Mouse (Mus musculus) kidney, adult 11 months (tissue): Measurements from ENCODE around the gene Aqp6.

ENCODE experiments used
- DNase-seq: peaks from one replicate; pipeline ENCODE4 v3.0.0; 2022

Aqp6 gene

DNA sequence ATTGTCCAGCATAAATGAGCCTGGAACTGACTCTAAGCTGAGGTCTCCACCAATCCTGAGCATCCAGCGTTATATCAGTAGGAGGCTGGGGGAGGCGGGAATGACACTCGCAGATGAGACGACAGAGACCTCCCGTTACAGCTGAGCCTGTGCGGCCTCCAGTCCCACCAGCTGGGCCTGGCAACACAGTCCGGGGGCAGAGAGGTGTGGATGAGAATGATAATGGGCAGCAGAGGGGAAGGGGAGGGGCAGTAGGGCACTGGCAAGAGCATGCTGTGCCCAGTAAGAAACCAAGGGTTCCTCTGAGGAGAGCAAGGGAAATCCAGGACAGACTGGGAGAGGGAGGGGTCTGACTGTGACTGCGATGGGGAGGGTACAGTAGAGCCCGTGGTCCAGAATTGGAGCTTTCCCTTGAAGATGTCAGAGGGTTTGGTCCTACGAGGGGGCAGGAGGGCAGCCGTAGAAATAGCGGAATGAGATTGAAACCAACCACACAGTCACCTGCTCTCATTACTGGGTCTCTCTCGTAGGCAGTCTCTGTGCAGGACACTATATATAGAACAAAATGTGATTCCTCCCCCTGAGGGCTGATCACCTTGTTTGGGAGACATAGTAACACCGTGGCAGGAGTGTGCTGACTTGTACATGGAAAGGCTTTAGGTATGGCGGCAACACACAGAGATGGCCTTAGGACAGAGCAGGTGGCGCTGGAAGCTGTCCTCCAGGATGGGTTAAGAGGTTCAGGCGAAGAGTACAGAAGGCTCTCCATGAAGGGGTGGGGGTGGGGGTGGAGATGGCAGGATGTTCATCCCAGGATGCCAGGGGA lies 1.7 kb upstream of the Aqp6 start:
- no peak for DNase-seq

- no peak for DNase-seq
Measured at GRCm38 (mm10) chr15:99601823-99602120, 572 bp downstream of the Aqp6 start.

- no peak for DNase-seq
Measured at GRCm38 (mm10) chr15:99602206-99602820, 1.1 kb downstream of the Aqp6 start.

DNA sequence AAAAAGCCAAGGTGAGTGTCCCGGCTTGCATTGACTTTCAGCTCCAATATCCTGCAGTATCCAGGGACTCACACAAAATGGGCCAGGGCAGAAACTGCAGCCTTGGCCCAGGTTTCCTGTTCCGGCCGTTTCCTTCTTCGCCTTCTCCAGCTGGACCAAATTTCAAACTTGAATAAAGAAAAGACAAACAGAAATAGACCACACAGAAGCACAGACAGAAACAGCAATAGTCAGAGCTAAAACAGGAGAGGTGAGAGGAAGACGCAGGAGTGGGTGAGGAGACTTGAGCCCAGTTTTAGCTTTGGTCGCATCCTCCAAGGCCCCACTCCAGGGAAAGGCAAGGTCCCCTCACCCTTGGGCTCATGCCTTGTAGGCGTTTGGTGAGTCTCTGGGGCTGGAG lies 2.0 kb downstream of the Aqp6 start:
- no peak for DNase-seq

GRCm38 (mm10) chr15:99605595-99605994 lies 4.4 kb downstream of the Aqp6 start:
- no peak for DNase-seq

GRCm38 (mm10) chr15:99606515-99606914 lies 5.3 kb downstream of the Aqp6 start:
- DNase-seq: no peak

DNA sequence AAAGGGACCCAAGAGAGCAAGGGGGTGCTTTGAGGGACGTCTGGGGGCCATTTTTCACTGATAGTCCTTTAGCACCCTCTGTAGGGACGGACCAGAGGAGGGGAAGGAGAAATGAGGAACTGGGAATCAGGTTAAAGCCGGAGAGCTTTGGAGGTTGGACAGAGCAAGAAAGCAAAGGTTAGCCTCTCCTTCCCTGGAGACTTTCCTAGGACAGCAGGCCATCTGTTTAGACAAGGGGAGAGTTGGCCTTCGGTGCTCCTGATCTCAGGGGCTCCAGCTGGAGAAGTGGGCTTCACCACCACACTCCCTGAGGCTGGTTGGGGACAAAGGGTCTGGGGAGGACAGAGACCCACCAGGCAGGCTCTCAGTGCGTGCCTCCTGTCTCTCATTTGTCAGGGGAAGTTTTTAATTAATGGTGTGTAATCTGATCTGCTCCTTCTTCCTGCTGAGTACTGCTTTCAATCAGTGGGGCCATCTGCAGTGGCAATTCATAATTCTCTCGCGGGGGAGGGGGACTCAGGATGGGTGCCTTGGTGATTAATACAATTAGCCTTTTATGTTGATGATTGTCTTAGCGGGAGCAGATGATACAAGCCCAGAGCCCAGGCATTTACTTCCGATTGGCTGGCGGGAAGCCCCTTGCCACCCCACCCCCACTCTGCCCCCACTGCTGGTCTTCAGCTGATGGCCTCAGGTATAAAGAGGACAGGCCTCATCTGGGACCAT lies 6.4 kb downstream of the Aqp6 start:
- DNase-seq: no peak

DNA sequence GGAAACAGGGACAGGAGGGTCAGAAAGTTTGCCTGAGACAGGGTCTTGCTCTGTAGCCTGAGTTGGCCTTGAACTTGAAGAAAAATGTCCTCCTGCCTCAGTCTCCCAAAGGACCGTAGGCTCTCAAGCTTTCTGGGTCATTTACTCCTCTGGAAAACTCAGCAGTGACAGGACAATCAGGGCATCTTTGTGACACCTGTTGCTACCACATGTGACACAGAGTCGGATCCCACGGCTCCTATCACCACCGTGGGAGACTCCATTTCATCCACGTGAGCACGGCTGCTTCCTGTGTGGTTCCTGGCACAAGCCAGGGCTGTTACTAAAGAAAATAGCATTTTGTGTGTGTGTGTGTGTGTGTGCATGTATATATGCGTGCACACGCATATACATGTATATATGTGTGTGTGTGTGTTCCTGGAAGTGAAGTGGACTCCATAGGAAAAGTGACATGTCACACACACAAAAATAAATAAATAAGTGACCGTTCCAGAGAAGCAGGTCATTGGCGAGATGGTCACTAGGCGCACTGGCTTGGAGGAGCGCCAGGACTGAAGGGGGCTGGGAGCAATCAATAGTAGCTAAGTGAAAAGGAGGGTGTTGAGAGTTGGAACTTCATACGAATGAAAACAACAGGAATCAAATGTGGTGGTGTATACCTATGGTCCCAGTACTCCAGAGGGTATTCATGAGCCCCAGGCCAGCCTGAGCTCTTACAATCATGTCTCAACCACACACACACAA lies 7.4 kb downstream of the Aqp6 start:
- DNase-seq: no peak

DNA sequence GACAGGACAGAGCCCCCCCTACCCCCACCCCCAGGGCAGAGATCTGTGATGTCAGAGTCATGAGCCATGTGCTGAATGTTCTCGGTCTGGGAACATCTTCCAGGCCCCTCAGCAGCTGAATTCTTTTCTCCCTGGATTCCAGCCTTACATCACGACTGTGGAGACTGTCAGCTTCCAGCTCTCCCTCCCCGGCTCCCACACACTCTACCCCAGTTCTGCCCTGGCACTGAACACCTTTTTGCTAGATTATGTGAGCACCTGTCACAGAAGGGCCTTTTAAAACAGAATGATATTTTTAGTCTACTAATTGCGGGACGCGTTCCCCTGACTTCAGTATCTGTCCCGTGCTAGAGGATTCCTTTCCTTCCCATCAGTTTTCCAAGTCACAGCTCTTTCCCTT lies 10.4 kb downstream of the Aqp6 start:
- no peak for DNase-seq

DNA sequence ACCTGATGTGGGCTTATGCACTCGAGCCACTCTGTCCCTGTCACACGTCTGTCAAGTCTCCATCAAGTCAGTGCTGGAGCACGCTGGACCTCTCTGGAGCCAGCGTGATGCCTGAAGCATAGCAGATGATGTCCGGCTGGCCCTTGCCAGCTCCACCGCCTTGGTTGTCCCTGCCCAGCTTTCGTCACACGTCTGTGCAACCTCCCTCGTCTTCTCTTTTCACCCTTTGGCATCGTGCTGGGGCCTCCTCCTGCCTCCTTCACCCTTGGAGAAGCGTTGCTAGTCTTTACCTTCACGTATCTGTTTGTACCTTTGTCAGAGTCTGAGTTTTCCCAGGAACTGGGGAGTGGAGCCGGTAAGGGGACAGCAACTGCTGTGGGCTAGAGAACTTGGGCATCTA lies 13.1 kb downstream of the Aqp6 start:
- DNase-seq: no peak

DNA sequence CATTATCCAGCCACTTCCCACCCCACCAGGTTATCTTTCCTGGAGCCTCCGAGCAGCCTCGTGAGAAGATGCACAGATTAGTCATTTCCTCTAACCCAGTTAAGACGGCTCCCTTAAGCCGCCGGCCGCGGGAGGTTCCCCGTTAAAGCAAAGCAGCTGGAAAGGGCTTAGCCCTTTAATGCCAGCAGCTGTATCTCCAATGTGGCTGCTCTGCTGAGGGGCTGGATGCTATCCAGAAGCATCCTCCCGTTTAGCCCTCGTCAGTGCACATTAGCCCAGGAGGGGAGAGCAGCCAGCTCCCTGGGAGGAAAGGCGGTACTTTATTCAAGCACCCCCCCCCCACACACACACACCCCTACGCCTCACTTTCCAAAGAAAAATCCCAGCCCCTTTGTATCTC lies 13.6 kb downstream of the Aqp6 start:
- DNase-seq: no peak

GRCm38 (mm10) chr15:99615246-99615645 lies 14.0 kb downstream of the Aqp6 start:
- no peak for DNase-seq

GRCm38 (mm10) chr15:99618595-99618994 lies 17.4 kb downstream of the Aqp6 start:
- DNase-seq: no peak

- DNase-seq: no peak
Measured at GRCm38 (mm10) chr15:99619821-99620220, 18.6 kb downstream of the Aqp6 start.

DNA sequence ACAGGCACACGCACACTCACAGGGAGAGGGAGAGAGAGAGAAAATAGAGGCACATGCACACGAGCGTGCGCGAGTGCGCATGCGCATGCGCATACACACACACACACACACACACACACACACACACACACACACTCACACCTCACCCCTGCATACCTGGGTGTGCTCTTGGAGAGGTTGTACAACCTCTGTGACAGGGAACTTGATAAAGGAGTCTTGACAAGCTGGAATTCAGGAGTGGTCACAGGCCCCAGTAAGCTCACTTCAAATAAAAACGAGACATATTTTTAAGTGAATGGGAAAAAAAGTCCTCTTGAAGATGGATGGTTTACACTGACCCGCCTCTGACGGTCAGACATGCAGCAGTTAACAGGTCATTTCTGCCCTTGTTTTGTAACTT lies 20.9 kb downstream of the Aqp6 start:
- no peak for DNase-seq

- DNase-seq: no peak
Measured at GRCm38 (mm10) chr15:99631618-99632017, 30.4 kb downstream of the Aqp6 start.

DNA sequence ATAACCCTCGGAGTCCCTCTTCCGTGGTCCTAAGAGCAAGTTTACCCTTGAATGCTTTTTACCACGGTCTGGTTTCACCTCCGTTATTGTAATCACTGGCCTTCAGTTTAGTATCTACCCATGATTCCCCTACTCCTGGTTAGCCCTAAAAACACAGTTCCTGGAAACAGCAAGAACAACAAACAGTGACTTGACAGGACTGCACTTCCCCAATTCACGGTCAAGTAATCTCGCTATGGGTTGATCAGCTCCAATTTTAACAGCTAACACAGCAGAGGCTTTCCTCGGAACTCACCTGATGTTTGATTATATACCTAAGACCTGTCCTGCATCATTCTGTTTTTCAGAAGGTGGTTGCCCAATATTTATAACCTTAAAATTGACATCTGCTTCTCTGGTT lies 33.5 kb downstream of the Aqp6 start:
- no peak for DNase-seq

- DNase-seq: no peak
Measured at GRCm38 (mm10) chr15:99637405-99638123, 36.4 kb downstream of the Aqp6 start.

GRCm38 (mm10) chr15:99638124-99638485 lies 36.9 kb downstream of the Aqp6 start:
- DNase-seq: no peak

DNA sequence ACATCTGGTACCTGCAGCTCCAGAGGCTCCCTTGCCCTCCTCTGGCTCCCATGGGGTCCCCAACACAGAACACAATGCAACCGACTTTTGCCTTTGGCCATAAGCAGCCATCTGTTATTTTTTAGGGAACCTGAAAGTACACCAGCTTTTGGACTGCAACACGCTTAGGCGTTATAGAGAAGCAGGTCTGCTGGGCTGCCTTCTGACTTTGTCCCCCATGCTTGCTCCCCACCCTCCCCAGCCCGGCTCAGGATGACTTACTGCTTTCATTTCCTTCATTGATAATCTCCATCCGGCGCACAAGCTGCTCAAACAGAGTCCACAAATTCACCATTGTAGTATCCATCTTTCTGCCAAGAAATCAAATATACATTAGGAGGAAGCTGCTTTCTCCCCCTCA lies 41.4 kb downstream of the Aqp6 start:
- DNase-seq: no peak

DNA sequence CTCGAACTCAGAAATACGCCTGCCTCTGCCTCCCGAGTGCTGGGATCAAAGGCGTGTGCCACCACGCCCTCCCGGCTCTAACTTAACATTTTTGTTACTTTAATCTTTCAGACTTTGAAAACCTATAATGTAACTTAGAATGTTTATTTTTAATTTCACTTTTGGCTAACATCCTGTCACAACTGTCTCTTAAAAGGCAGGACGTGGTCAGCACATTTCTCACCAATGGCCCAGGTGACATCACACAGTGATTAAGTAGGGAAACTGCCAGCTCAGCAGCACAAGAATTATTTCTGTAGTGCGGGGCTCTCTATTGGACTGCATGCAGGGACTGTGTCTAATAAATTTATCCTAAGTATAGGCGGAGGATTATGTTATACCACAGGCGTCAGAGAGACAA lies 42.6 kb downstream of the Aqp6 start:
- DNase-seq: no peak

- DNase-seq: no peak
Measured at GRCm38 (mm10) chr15:99644776-99645175, 43.6 kb downstream of the Aqp6 start.

GRCm38 (mm10) chr15:99648326-99648725 lies 47.1 kb downstream of the Aqp6 start:
- no peak for DNase-seq
